Mouse (Mus musculus) intestine, embryonic 16.5 days (tissue): ENCODE data around the gene Fam129b. TPM values are rescaled to one million over a fixed set of nuclear protein-coding genes. Genes with fewer than 3 reads are reported as not detected.

Experiments
- ATAC-seq: fragments of 200-750 bp; cut with Nextera tagmentation; 2 replicates; pipeline ENCODE4 v1.8.0; 2017; ENCODE audit warnings: moderate TSS enrichment, moderate library complexity
- H3K27ac ChIP-seq: fragments of 300-500 bp; sonication (generic); 2 replicates; pipeline ENCODE4 v1.5.1; 2014; ENCODE audit warnings: mild to moderate bottlenecking, low read length
- H3K27me3 ChIP-seq: fragments of 300-500 bp; sonication (generic); replicated peaks from 2 replicates; pipeline ENCODE4 v1.6.1; 2014; ENCODE audit warnings: low read length, control low read depth, mixed read lengths; ENCODE audit not compliant: control insufficient read depth, insufficient read depth
- H3K36me3 ChIP-seq: fragments of 300-500 bp; sonication (generic); 2 replicates; pipeline ENCODE4 v1.6.1; 2014; ENCODE audit warnings: low read length, control low read depth; ENCODE audit not compliant: control insufficient read depth, insufficient read depth
- H3K4me1 ChIP-seq: fragments of 300-500 bp; sonication (generic); 2 replicates; pipeline ENCODE4 v1.6.1; 2014; ENCODE audit warnings: low read length, control low read depth, mixed read lengths; ENCODE audit not compliant: control insufficient read depth, insufficient read depth
- H3K4me2 ChIP-seq: fragments of 300-500 bp; sonication (generic); 2 replicates; pipeline ENCODE4 v1.6.1; 2014; ENCODE audit warnings: low read depth, low read length, control low read depth
- H3K4me3 ChIP-seq: fragments of 300-500 bp; sonication (generic); 2 replicates; pipeline ENCODE4 v1.5.1; 2014; ENCODE audit warnings: mild to moderate bottlenecking, low read length
- H3K9ac ChIP-seq: fragments of 300-500 bp; sonication (generic); 2 replicates; pipeline ENCODE4 v1.6.1; 2014; ENCODE audit warnings: low read depth, low read length
- H3K9me3 ChIP-seq: fragments of 300-500 bp; sonication (generic); 2 replicates; pipeline ENCODE4 v1.6.1; 2016; ENCODE audit warnings: low read length, control low read depth; ENCODE audit not compliant: control insufficient read depth
- WGBS: fragments of 180-500 bp; shearing (Covaris S2); extraction: QIAGEN DNeasy Blood & Tissue Kit; methylation state at CpG from one replicate; pipeline ENCODE4 v1.1.7; 2014; 5-methylcytosine and 5-hydroxymethylcytosine counted together
- polyA plus RNA-seq: library from polyadenylated mRNA; unstranded; fragments of >200 nt; fragmentation: Nextera tagmentation; extraction: Ambion mirVana; gene quantifications from 2 replicates; pipeline ENCODE4 v1.2.1, GENCODE M21; 2015

The Fam129b gene
- polyA plus RNA-seq, 1 experiment from 2014 or later = 35.4 TPM

GRCm38 (mm10) chr2:32931730-32932129 is 55.8 kb downstream of the Fam129b start:
- H3K27ac ChIP-seq = no peak overlapping the region
- ATAC-seq = no peak

GRCm38 (mm10) chr2:32938741-32939140 is 62.8 kb downstream of the Fam129b start:
- Histone ChIP-seq H3K9me3 (no peaks in the 10 kb centered on the region), H3K27me3 (no peaks in the 10 kb centered on the region), H3K9ac (no peak overlapping the region), H3K4me3 (no peak overlapping the region), H3K36me3 (peaks cover 6% of the 10 kb centered on the region), H3K4me2 (no peak overlapping the region), H3K4me1 (no peaks in the 10 kb centered on the region), H3K27ac (no peak overlapping the region)
- no peak for ATAC-seq
- WGBS = 90% methylated on average over 5 of the region's 5 CpGs

More at GRCm38 (mm10) chr2:32931730-32932129, 55.8 kb downstream of the Fam129b start:
- H3K9ac ChIP-seq = no peak overlapping the region
- H3K4me2 ChIP-seq = no peak overlapping the region
- H3K4me3 ChIP-seq = no peak overlapping the region
- no peaks in the 10 kb centered on the region for H3K36me3 ChIP-seq
- H3K9me3 ChIP-seq = no peaks in the 10 kb centered on the region
- 0 out of 2 replicates have a peak, but pooled peaks cover 2% of the 10 kb centered on the region for H3K4me1 ChIP-seq
- no peaks in the 10 kb centered on the region for H3K27me3 ChIP-seq
- WGBS = 74% methylated on average over 7 of the region's 7 CpGs

- no peak overlapping the region for H3K4me2 ChIP-seq
- peaks cover 6% of the 10 kb centered on the region for H3K36me3 ChIP-seq
- H3K27me3 ChIP-seq = no peaks in the 10 kb centered on the region
- ATAC-seq = no peak
- no peak overlapping the region for H3K4me3 ChIP-seq
- H3K27ac ChIP-seq = no peak overlapping the region
- WGBS = 79% methylated on average over 5 of the region's 5 CpGs
- no peaks in the 10 kb centered on the region for H3K4me1 ChIP-seq
- no peaks in the 10 kb centered on the region for H3K9me3 ChIP-seq
- no peak overlapping the region for H3K9ac ChIP-seq
Measured at GRCm38 (mm10) chr2:32939418-32939817, 63.5 kb downstream of the Fam129b start.

GRCm38 (mm10) chr2:32940483-32940882 is 64.6 kb downstream of the Fam129b start:
- 89% methylated on average over 4 of the region's 4 CpGs for WGBS
- no peak overlapping the region for H3K4me3 ChIP-seq
- no peak overlapping the region for H3K27ac ChIP-seq
- peaks cover 12% of the 10 kb centered on the region for H3K36me3 ChIP-seq
- no peak overlapping the region for H3K9ac ChIP-seq
- H3K9me3 ChIP-seq = no peaks in the 10 kb centered on the region
- no peaks in the 10 kb centered on the region for H3K27me3 ChIP-seq
- ATAC-seq = no peak
- no peaks in the 10 kb centered on the region for H3K4me1 ChIP-seq
- H3K4me2 ChIP-seq = no peak overlapping the region

- Histone ChIP-seq H3K36me3 (peaks cover 9% of the 10 kb centered on the region; the same call in 1 of the 2 replicates), H3K4me3 (no peak overlapping the region), H3K9me3 (no peaks in the 10 kb centered on the region), H3K27me3 (no peaks in the 10 kb centered on the region), H3K4me2 (no peak overlapping the region), H3K27ac (no peak overlapping the region), H3K9ac (no peak overlapping the region), H3K4me1 (no peaks in the 10 kb centered on the region)
- WGBS = 88% methylated on average over 11 of the region's 11 CpGs
- ATAC-seq = no peak
Measured at GRCm38 (mm10) chr2:32947454-32947853, 71.5 kb downstream of the Fam129b start.

- no peak overlapping the region for H3K9ac ChIP-seq
- H3K27ac ChIP-seq = no peak overlapping the region
- H3K9me3 ChIP-seq = no peaks in the 10 kb centered on the region
- no peak overlapping the region for H3K4me3 ChIP-seq
- H3K27me3 ChIP-seq = no peaks in the 10 kb centered on the region
- ATAC-seq = no peak
- WGBS = 91% methylated on average over 2 of the region's 2 CpGs
- H3K36me3 ChIP-seq = peaks cover 16% of the 10 kb centered on the region
- no peak overlapping the region for H3K4me2 ChIP-seq
- no peaks in the 10 kb centered on the region for H3K4me1 ChIP-seq
Measured at GRCm38 (mm10) chr2:32954581-32954980, 78.7 kb downstream of the Fam129b start.

GRCm38 (mm10) chr2:32957344-32957743 is 81.4 kb downstream of the Fam129b start:
- Histone ChIP-seq H3K4me3 (no peak overlapping the region), H3K9me3 (no peaks in the 10 kb centered on the region), H3K4me1 (peaks cover 7% of the 10 kb centered on the region), H3K4me2 (no peak overlapping the region), H3K36me3 (peaks cover 12% of the 10 kb centered on the region), H3K9ac (no peak overlapping the region), H3K27me3 (no peaks in the 10 kb centered on the region), H3K27ac (no peak overlapping the region)
- WGBS = 46% methylated on average over 8 of the region's 8 CpGs
- no peak for ATAC-seq

- 89% methylated on average over 4 of the region's 4 CpGs for WGBS
- Histone ChIP-seq H3K27ac (no peak overlapping the region), H3K4me3 (no peak overlapping the region), H3K36me3 (peaks cover 20% of the 10 kb centered on the region), H3K4me1 (peaks cover 32% of the 10 kb centered on the region), H3K4me2 (peak overlapping the region; percentile 90), H3K9me3 (no peaks in the 10 kb centered on the region), H3K27me3 (no peaks in the 10 kb centered on the region), H3K9ac (peak overlapping the region; percentile 95)
- no peak for ATAC-seq
Measured at GRCm38 (mm10) chr2:32960273-32960672, 84.4 kb downstream of the Fam129b start.

GRCm38 (mm10) chr2:32961192-32961995 is 85.5 kb downstream of the Fam129b start, which contains the start of the genes Rpl12 and Lrsam1:
Gene Rpl12 (plus strand): TSS chr2:32961559.
Gene Lrsam1 (minus strand): TSS chr2:32961614.
- Histone ChIP-seq H3K4me2 (peak within 1 kb of the TSS; percentile 90), H3K9ac (peak within 1 kb of the TSS; percentile 95), H3K9me3 (no peaks in the 10 kb centered on the region), H3K27me3 (no peaks in the 10 kb centered on the region), H3K36me3 (peaks cover 20% of the 10 kb centered on the region), H3K4me1 (peaks cover 34% of the 10 kb centered on the region), H3K4me3 (peak within 1 kb of the TSS; percentile 96), H3K27ac (peak within 1 kb of the TSS; percentile 92)
- WGBS = 2% methylated on average over 55 of the region's 55 CpGs
- ATAC-seq = peak; percentile 90
